Mouse (Mus musculus) C2C12 (cell line): ENCODE measurements around the gene Gm3045. TPM values are rescaled to one million over a fixed set of nuclear protein-coding genes. Genes with fewer than 3 reads are reported as not detected.

Experiments used
- H3K27me3 ChIP-seq: one replicate; pipeline ENCODE4 v1.6.1; 2011; ENCODE audit not compliant: control insufficient read depth, insufficient read depth, insufficient read length
- H3K36me3 ChIP-seq: one replicate; pipeline ENCODE4 v1.6.1; 2011; ENCODE audit not compliant: control insufficient read depth, insufficient read depth
- H3K4me3 ChIP-seq: one replicate; pipeline ENCODE4 v1.5.1; 2011; ENCODE audit warnings: mild to moderate bottlenecking, control low read depth; ENCODE audit not compliant: poor library complexity, insufficient read depth, severe bottlenecking
- H3K79me2 ChIP-seq: one replicate; pipeline ENCODE4 v1.6.1; 2011; ENCODE audit not compliant: control insufficient read depth, insufficient read depth
- H3K79me3 ChIP-seq: one replicate; pipeline ENCODE4 v1.6.1; 2011; ENCODE audit warnings: low read depth, control low read depth
- H3ac ChIP-seq: one replicate; pipeline ENCODE3; 2011; ENCODE audit warnings: low read depth; ENCODE audit not compliant: control insufficient read depth, insufficient read length
- CEBPB ChIP-seq: IDR thresholded peaks from one replicate; pipeline ENCODE4 v1.6.1; 2011; ENCODE audit warnings: low read depth, mild to moderate bottlenecking, control low read depth, moderate library complexity
- CTCF ChIP-seq: IDR thresholded peaks from one replicate; pipeline ENCODE4 v1.5.1; 2011; ENCODE audit not compliant: control insufficient read depth, insufficient read depth, insufficient read length
- FOSL1 ChIP-seq: IDR thresholded peaks from one replicate; pipeline ENCODE4 v1.8.0; 2011; ENCODE audit warnings: mild to moderate bottlenecking, low read length; ENCODE audit not compliant: poor library complexity, insufficient read depth, severe bottlenecking
- MAX ChIP-seq: IDR thresholded peaks from one replicate; pipeline ENCODE4 v1.6.1; 2011; ENCODE audit warnings: mild to moderate bottlenecking, control low read depth
- MYOD1 ChIP-seq: IDR thresholded peaks from one replicate; pipeline ENCODE4 v1.6.1; 2011; ENCODE audit warnings: low read depth; ENCODE audit not compliant: control insufficient read depth, insufficient read length
- MYOG ChIP-seq: IDR thresholded peaks from one replicate; pipeline ENCODE4 v1.6.1; 2011; ENCODE audit not compliant: control insufficient read depth, insufficient read length; ENCODE audit errors: extremely low read depth
- USF1 ChIP-seq: IDR thresholded peaks from one replicate; pipeline ENCODE4 v1.6.1; 2011; ENCODE audit warnings: low read depth, mild to moderate bottlenecking, control low read depth, moderate library complexity
- polyA plus RNA-seq: library from polyadenylated mRNA; unstranded; fragments of >200 nt; fragmentation: generic; extraction: Trizol; gene quantifications from one replicate; pipeline ENCODE4 v1.2.1, GENCODE M21; 2012; ENCODE audit warnings: missing spikeins

Gene Gm3045
- polyA plus RNA-seq, 1 experiment, result not detected

DNA sequence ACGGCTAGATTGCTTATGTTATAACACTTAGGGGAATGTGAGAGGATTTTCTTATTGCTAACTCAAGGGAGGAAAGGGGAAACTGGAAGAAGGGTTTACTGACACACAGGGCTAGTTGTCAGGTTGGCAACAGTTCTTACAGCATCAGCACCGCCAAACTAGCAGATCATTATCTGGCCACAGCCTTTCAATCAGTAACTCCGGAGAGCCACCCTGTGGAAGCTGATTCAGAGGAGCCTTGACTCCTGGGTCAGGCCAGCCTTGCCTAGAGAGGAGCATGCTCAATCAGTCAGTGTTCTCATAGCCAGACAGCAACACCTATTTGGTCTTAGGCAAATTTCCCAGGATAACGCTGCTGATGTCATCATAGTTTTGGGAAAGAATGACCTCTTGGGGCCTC lies 35.1 kb downstream of the Gm3045 start:
- H3K27me3 ChIP-seq, result peaks cover 27% of the 10 kb centered on the region
- H3ac ChIP-seq, result no peak overlapping the region
- H3K79me2 ChIP-seq, result no peaks in the 10 kb centered on the region
- no peak overlapping the region for H3K4me3 ChIP-seq
- TF ChIP-seq MYOG (no peak), CEBPB (no peak)
- no peaks in the 10 kb centered on the region for H3K36me3 ChIP-seq
- no peaks in the 10 kb centered on the region for H3K79me3 ChIP-seq

DNA sequence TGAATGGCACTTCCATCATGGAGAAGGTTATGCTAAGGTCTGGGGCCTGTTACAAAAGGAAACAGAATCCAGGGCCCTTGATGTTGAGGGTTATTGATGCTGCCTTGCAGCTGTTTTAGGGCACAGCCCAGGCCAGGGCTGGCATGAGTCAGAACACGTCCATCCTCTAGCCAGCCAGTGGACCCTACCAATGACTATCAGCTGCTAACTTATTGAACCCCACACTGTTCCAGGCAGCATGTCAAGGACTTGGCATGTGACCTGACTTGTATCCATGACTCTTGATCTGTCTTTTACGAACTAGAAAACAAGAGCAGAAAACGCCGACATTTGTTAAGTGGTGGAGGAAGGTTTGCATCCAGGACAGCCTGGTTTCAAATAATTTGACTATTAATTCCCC lies 36.4 kb downstream of the Gm3045 start:
- H3ac ChIP-seq, result no peak overlapping the region
- H3K79me3 ChIP-seq, result no peaks in the 10 kb centered on the region
- TF ChIP-seq MYOG (no peak), MYOD1 (no peak), CTCF (no peak), CEBPB (no peak), USF1 (no peak)
- H3K79me2 ChIP-seq, result no peaks in the 10 kb centered on the region
- no peaks in the 10 kb centered on the region for H3K36me3 ChIP-seq
- H3K4me3 ChIP-seq, result no peak overlapping the region
- H3K27me3 ChIP-seq, result peaks cover 20% of the 10 kb centered on the region

DNA sequence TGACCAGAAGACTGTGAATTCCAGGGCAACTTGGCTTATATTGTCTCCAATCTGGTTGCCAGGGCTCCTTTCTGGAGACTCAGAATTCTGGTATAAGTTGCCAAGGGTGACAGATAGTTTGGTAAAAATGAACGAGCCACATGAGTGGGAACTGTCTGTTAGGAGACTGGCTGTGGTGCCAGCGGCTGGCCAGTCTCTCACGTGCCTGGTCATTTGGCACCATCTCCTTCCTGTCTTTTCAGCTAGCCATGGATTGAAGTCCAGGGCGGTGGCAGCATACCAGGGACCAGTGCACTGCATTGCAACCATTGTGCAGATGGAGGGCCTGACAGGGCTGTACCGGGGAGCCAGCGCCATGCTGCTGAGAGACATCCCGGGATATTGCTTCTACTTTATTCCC lies 36.9 kb downstream of the Gm3045 start:
- Histone ChIP-seq H3K27me3 (peaks cover 25% of the 10 kb centered on the region), H3K4me3 (no peak overlapping the region), H3K36me3 (no peaks in the 10 kb centered on the region), H3K79me2 (no peaks in the 10 kb centered on the region), H3ac (no peak overlapping the region), H3K79me3 (no peaks in the 10 kb centered on the region)
- no peak for TF ChIP-seq CEBPB
- TF ChIP-seq MYOG, result no peak
- no peak for TF ChIP-seq FOSL1
- no peak for TF ChIP-seq MYOD1
- TF ChIP-seq CTCF, result no peak
- TF ChIP-seq USF1, result no peak
- no peak for TF ChIP-seq MAX

DNA sequence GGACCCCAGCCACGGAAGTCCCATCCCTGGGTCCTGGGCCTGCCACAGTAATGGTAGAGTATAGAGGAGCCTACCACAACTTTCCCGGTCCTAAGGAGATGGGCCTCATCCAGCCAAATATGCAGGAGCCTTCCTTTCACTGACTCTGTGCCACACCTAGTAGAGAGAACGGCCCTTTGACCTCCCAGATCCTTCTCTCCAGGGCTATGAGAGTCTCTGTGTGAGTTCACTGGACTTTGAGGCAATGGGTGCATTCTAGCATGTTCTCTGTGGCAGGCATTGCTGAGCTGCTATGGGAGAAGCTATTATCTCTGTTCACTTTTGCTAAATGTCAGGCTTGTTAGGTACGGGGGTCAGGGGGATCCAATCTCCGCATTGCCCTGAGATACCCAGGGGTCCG lies 37.4 kb downstream of the Gm3045 start:
- Histone ChIP-seq H3K79me3 (no peaks in the 10 kb centered on the region), H3K4me3 (no peak overlapping the region), H3ac (no peak overlapping the region), H3K36me3 (no peaks in the 10 kb centered on the region), H3K79me2 (no peaks in the 10 kb centered on the region), H3K27me3 (peaks cover 29% of the 10 kb centered on the region)
- TF ChIP-seq FOSL1 (no peak), USF1 (no peak), MYOG (no peak), CEBPB (no peak), CTCF (no peak), MYOD1 (no peak), MAX (no peak)

DNA sequence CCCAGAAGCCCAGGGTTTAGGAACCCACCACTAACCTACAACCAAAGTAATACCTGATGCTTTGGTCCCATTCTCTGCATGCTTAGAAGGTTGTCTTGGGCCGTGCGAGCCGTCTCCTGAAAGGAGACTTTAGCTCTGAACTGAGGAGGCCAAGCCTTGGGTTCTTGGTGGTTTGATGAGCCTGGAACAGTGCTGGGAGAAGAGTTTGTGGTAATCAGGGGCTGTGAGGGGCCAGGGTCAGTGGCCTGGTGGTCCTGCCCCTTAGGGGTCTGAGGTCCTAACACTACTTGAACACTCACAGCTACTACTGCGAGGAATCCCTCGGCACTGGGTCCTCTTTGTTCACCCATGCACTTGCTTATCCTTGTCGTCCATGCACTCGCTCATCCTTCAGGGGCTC lies 41.4 kb downstream of the Gm3045 start:
- no peak for TF ChIP-seq CEBPB
- Histone ChIP-seq H3K4me3 (no peak overlapping the region), H3K79me3 (no peaks in the 10 kb centered on the region), H3K27me3 (peaks cover 29% of the 10 kb centered on the region), H3K79me2 (no peaks in the 10 kb centered on the region), H3K36me3 (no peaks in the 10 kb centered on the region), H3ac (no peak overlapping the region)

DNA sequence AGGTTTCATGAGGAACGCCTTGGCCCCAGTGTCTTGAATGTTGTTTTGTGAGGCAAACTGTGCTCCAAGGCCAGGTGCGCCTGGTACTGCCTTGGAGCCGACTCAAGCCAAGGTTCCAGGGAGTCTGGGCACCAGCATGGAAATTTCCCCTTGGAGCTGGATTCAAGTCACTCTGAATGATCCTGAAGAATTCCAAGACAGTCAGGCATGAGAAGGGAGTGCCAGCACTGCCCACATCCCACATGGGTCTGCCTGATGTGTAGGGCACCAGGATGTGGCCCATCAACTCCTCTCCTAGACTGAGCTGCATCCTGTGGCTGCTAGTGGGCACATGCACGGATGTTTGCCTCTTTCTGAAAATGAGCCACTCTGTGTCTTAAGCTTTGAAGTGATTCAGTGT lies 42.1 kb downstream of the Gm3045 start:
- no peak overlapping the region for H3K4me3 ChIP-seq
- H3K79me2 ChIP-seq, result no peaks in the 10 kb centered on the region
- no peak overlapping the region for H3ac ChIP-seq
- H3K79me3 ChIP-seq, result no peaks in the 10 kb centered on the region
- no peaks in the 10 kb centered on the region for H3K36me3 ChIP-seq
- peaks cover 28% of the 10 kb centered on the region for H3K27me3 ChIP-seq
- TF ChIP-seq USF1 (no peak), CEBPB (no peak), MAX (no peak), MYOD1 (no peak), FOSL1 (no peak), CTCF (no peak)
